Mouse (Mus musculus) NIH3T3 (cell line): ENCODE data around the gene Cul4a.
A peak's percentile ranks its signal among the peaks of the same experiment; 100 is the strongest.

Source experiments
- DNase-seq: peaks from one replicate; pipeline ENCODE4 v3.0.0-alpha.2; 2012; ENCODE audit warnings: low read depth

Cul4a gene

DNA sequence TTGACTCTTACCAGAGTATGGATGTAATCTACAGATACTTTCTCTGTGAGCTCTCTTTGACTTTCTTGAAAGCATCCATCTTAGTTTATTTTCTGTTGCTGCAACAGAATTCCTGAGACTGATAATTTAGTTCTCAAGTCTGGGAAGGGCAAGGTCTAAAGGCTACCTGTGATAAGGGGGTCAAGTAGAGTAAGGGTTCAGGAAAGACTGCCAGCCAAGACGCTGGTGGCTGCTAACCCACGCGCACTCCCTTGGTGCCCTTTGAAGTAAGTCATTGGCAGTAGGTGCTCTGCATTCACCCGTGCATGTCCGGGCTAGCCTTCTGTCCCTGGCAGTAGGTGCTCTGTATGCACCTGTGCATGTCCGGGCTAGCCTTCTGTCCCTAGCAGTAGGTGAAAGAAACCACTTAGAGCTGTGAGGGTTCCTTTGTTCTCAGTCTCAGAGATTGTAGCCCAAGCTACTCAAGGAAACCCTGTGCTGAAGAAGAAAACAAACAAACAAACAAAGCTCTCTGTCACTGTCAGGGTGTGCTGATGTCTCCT is 34.3 kb downstream of the Cul4a start:
- no peak for DNase-seq

DNA sequence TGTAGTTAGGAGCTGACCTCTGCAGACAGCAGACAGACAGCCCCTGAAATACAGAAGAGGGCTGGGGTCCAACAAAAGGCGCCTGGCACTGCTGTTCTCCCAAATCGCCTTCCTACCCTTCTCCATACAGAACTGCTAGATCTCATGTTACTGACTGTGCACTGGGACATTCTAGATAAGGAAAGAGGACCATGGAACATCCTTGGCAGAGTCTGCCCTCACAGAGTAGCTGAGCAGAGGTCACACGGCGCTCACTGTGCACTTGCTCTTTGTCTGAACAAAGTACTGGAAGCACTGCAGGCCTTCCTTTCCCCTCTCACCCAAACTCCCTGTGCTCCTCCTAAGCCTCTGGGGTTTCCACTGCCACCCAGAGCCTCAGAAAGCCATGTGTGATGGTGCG is 36.3 kb downstream of the Cul4a start:
- DNase-seq: no peak

DNA sequence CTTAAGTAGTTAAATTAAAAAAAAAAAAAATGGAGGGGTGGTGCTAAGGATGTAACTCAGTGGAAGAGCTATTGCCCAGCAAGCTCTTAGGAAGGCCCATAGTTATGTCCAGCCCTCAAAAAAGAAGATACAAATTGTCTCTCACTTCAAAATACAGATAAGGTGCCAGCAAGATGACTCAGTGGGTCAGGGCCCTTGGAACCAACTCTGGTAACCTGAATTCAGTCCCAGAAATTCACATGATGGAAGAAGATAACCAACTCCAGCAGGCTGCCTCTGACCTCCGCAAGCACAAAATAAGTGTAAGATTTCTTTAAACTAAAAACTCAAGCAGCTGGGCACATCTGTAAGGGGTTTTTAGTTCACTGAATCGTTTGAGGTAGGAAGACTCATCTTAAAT is 43.1 kb downstream of the Cul4a start:
- peak; percentile 64 for DNase-seq

DNA sequence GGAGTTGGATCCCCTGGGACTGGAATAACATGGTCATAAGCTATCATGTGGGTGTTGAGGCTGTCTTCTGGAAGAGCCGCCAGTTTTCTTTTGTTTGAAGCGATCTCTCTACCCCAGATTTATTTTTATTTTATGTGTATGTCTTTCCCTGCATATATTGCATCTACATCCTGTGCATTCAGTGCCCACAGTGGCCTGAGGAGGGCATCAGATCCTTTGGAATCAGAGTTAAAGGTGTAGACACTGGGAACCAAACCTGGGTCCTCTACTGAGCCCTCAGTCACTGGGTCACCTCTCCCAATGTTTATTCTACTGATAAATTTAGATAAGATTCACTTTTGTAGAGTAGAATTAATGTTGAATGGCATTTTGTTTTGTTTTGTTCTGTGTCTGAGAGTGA is 43.9 kb downstream of the Cul4a start:
- no peak for DNase-seq

DNA sequence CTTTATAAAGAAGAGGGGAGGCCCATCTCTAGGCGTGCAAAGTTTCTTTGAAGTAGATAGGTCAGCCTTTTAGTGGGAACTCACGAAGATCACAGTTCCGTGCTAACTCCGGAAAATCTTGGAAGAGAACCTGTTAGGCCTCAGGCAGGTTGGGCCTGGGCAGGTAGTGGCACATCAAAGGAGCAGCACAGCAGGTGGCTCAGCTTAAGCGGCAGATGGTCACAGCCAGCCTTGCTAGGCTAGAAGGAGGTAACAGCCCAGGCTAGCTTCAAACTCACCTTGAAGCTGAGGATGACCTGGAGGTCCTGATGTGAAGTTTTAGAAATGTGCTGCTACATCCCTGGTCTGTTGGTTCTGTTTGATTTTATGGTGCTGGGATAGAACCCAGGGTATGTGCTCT is 44.4 kb downstream of the Cul4a start:
- no peak for DNase-seq

DNA sequence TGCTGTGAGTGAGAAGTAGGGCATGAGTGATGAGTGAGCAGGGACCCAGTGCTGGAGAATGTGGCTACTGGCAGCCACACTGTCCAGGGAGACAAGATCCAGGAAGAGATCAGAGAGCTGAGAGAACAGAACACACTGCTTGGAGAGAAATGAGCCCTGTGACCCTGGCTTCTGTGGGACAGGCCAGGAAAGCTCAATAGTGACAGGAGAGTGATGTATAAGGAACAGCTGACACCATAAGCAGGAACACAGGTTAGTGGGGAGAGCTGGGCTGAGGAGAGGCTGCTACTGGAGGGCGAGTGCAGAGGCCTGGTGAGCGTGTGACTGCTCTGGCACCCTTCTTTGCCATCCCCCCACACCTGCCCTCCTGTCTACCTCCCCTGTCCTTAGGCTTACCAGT is 45.5 kb downstream of the Cul4a start:
- no peak for DNase-seq

DNA sequence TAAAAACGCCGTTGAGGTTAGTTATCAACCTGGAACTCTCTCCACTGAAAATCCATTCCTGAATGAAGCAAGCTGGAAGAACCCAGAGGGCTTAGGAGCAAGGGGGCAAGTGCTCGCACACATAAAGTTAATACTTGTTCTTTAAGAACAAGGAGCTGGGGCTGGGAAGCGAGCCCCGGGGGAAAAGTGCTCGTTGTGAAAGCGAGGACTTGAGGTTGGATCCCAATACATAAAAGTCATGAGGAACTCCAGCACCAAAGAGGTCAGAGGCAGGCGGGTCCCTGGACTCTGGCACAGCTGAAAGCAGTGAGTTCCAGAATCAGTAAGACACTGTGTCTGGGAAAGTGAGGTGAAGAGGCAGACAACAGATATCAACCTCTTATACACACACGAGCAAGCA is 48.7 kb downstream of the Cul4a start:
- DNase-seq: no peak

DNA sequence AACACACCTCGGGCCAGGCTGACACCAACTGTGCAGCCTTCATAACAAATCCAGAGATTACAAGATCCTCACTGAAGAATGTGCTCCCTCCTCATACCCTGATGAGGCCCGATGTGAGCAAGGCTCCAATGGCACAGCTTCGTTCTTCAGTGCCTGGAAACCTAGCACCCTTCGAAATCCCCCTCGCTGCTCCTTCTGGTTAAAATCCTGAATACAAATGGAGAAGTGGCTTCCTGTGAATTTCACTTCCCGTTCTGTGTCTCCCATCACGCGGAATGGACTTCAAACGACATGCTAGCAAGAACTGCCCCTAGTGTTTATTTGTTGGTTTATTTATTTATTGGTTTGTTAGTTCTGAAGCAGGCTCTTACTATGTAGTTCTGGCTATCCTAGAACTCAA is 49.9 kb downstream of the Cul4a start:
- no peak for DNase-seq

DNA sequence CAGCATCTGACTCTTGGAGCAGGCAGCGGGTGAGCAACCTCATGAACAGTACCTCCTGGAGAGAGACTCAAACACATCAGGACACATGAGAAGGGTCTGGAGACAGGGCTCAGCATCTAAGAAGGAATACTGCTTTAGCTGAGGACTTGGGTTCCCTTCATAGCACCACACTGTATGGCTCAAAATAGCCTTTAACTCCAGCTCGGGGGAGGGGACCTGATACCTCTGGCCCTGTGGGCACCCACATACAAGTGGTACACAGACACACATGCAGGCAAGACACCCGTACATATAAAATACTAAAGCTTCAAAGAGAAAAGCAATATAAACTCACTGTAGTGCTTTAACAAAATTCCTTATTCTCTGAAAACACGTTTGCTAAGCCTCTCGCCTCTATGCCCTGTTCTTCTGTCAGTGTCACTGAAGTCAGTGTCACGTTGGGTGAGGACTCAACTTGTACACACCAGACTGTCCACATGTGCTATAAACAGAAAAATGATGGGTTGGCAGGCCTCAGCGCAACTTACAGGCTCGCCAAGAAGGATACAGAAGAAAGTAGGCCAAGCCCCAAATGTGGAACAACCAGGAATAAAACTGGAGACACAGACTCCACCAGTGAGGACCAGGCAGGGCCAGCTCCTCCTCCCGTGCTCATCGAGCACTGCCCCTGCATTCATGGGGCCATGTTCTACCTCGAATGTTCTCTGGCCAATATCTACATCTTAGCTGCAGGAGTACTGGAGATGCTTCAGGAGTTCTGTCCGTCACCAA is 51.1 kb downstream of the Cul4a start:
- DNase-seq: no peak

DNA sequence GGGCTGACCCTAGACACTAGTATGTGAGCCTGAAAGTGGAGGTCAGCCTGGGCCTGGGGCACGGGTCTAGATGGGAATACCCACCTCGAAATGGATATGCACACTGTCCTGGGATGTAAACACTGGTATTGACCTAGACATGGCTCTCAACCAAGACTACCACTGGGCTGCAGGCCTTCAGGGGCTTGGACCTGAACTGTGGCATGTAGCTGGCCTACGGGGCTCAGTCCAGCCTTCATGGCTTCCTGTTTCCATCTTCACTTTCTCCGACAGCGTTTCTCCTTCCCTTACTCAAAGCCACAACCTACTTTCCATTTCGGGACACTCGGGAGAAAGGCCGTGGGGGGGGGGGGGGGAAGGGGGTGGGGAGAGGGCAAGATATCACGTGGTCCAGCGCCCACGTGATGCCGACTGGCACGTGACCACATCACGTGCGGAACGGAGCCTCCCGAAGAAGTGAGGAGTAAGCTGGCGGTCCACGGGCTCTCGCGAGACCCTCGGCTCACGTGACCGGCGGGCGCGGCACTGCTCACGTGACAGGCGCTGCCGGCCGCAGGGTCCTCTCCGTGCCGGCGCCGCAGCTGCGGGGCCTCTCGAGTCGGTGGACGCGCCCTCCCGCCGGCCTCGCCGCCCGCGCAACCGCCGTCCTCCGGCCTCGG is 53.4 kb downstream of the Cul4a start, which contains the start of gene Lamp1:
Gene Lamp1 (plus strand): TSS at position 444 of the 659 bp plus-strand sequence.
- peak; percentile 100 for DNase-seq

DNA sequence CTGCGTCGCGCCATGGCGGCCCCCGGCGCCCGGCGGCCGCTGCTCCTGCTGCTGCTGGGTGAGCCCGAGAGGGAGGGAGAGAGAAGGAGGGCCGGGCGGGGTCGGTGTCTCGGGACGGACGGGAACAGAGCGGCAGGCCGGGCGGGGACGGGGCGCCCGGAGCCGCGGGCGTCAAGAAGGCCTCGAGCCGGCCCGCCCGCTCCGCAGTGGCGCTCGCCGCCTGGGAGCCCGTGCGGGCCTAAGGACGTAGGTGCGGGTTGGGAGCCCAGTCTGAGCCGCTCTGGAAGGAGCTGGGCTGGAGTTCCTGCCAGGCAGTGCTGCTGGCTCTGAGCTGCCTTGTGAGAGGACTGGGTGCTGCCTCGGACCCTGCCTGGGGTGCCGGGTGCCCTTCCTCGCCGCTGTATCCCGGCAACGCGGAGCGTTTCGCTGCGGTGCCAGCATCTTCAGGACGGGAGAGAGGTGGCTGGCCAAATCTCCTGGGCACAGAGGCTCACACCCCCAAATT is 54.0 kb downstream of the Cul4a start:
- DNase-seq: peak; percentile 16

DNA sequence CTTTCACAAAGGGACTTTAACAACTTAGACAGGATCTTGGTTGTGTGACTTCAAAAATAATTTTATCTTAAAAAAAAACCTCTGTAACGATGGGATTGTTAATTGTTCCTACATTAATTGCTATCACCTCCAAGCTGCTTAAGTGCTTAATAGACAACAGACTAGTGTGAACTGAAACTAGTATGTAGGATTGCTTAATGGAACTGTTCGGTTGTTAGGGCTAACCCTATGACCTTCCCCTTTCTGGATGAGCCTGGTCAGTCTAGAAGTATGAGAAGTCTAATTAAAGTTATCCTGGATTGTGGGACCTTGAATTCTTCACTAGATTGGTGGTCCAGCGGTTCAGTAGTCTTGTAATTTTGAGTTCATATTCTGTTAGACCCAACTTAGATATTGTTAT is 55.3 kb downstream of the Cul4a start:
- DNase-seq: no peak

DNA sequence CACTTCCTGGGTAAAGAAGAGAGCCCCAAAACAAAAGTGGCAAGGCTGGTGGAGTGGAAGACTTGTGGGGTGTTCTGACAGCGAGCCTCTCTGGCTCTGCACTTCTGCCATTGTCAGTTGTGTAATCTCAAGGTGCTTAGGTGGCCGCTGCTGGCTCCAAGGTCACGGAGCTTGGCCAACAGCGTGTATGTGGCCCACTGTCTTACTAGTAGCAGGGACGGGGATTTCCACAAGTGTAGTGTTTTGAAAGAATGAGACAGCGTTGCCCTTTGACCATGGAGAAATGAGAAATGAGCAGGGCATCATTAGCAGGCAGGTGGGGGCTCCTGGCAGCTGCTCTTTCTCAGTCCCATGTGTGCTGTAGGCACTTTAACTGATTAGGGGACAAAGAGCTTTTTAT is 56.7 kb downstream of the Cul4a start:
- DNase-seq: no peak

DNA sequence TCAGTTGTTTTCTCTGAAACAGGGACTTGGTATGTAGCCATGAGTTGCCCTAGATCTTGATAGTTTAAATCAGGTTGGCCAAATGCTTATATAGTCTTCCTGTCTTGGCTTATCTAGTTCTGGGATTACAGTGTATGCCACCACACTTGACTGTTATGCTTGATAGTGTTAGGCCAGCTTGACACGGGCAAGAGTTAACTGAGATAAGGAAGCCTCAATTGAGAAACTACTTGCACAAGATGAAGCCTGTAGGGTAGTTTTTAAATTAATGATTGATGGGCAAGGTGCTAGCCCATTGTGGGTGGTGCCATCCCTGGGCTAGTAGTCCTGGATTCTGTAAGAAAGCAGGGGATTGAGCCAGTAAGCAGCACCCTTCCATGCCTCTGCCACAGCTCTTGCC is 58.1 kb downstream of the Cul4a start:
- DNase-seq: no peak

DNA sequence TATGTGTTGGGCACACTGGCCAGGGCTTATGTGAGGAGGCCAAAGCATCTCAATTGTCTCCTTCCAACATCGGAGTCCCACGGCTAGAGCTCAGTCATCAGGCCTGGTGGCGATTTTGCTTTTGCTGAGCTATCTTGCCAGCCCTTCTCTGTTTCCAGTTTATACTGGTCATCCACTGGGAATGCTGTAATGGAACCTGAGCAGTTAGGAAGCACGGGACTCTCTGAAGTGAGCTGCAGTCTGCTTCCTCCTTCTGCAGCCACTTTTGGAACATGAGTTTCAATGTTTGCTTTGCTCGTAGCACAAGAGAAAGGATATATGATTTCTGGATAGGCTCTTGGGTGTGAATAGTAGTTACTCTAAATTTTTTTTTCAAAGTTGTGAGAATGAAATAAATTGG is 58.9 kb downstream of the Cul4a start:
- no peak for DNase-seq

DNA sequence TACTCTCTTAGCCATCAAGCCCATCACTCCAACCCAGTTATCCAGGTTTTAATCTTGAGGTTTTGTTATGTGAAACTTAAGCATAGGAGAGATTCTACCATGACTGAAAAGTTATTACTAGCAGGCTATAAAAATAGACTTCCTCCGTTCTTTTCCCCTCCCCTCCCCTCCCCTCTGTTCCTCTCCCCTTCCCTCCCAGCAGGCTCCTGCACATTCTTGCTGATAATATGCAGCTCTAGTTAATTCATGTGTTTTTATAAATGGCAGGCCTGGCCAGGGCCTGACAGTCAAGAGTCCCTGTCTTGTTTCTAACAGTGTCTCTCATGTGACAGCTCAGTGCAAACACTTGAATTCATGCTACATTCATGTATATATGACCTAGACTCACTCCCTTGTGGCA is 65.1 kb downstream of the Cul4a start:
- DNase-seq: no peak

DNA sequence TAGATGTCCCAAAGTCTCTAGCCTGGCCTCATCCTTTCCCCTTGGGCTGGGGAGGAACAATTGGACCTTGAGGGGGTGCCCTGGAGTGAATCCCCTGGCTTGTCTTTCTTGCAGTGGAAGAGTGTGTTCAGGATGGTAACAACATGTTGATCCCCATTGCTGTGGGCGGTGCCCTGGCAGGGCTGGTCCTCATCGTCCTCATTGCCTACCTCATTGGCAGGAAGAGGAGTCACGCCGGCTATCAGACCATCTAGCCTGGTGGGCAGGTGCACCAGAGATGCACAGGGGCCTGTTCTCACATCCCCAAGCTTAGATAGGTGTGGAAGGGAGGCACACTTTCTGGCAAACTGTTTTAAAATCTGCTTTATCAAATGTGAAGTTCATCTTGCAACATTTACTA is 68.9 kb downstream of the Cul4a start:
- DNase-seq: no peak

DNA sequence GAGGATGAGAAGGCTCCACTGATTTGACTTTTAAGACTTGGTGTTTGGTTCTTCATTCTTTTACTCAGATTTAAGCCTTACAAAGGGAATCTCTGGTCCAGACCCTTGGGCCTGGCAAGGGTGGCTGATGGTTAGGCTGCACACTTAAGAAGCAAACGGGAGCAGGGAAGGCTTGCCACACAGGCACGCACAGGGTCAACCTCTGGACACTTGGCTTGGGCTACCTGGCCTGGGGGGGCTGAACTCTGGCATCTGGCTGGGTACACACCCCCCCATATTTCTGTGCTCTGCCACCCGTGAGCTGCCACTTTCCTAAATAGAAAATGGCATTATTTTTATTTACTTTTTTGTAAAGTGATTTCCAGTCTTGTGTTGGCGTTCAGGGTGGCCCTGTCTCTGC is 69.4 kb downstream of the Cul4a start:
- no peak for DNase-seq

DNA sequence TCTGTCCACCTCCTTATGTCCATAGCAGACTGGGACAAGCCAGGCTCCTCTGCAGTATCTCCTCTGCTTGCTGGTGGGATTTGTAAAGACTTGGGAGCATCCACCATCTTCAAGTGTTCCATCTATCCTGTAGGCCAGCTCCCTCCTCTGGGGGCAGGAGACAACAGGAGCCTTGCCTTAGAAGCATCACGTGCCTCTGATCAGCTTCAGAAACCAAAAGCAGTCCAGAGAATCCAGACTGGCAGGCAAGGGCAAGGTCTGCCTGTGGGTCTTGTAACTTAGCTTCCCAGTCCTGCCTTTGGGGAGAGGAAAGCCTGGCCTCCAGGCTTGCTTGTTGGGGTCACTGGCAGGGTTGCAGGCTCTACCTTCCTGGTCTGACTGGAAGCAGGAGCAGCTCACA is 70.2 kb downstream of the Cul4a start:
- no peak for DNase-seq

DNA sequence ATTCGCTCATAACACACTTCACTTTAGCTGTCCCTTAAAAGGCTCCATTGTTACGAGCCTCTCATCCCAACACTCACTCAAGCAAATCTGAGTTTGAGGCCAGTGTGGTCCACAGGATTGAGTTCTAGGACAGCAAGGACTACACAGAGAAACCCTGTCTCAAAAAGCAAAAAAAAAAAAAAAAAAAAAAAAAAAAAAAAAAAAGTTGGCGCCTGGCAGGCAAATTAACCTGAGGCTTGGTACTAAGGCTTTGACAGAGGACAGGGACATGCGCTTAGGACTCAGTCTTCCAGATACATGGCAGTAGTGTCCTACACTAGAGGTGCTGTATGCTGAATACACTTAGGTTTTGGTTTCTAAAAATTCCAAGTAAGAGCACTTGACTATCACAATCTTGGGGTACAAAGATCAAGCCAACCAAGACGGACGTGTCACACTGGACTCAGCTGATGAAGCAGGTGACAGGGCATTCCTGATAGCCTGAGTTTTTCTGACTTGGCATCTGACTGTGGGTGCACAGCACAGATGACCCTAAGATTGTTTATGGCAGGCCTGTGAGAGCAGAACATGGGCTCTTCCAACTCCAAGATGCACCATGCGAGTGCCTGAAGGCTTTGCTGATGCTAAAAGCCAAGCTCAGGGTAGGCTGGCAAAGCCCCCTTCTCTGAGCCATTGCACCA is 71.9 kb downstream of the Cul4a start:
- DNase-seq: no peak

DNA sequence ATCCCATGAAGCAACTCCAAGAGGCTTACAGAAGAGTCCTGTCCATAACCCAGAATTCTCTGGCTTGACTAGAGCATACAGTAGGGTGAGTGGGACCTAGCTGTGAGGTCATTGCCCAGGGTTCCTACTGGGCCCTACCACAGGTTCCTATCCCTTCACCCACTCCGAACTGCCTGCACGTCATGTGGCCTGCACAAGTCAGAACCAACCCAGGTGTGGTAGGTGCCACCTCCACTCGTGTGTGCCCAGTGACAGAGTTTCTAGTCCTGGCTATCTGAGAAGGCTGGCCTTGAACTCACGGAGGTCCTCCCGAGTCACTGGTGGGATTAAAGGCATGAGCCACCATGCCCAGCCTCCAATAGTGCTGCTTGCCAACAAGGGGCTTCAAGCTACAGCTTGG is 72.7 kb downstream of the Cul4a start:
- no peak for DNase-seq

DNA sequence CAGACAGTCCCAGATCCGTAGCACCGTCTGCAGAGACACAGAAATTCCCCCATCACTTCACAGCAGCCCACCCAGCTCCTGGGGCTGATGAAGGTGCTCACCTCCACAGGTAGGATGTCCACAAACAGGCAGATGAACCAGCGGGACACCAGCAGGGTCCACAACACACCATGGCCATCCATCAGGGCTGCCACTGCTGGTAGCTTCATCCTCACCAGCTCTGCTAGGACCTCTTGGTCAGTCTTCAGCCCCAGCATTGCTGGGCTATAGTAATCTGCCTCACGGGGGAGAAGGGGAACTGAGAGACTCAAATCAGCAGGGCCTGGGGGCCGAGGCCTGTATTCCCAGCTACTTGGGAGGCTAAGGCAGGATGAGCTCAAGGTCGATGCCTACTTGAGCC is 74.1 kb downstream of the Cul4a start:
- DNase-seq: no peak

DNA sequence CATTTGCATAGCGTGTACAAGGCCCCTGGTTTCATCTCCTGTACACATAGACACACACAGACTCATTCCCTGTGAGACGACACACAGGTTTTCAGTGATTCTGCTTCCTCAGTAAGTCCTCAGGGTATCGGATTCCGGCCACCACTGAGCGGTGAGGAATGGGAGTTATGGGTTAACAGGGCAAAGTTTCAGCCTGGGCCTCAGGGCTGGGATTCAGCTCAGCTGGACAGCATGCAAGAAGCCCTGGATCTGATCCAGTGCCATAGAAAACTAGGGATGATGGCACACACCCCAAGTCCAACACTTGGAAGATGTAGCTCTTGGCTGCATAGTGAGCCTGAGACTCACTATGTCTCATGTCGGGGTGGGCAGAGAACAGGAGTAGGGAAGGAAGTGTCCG is 74.5 kb downstream of the Cul4a start:
- peak; percentile 30 for DNase-seq
